Mouse (Mus musculus): ENCODE data around the gene Gm10639. TPM values are rescaled to one million over a fixed set of nuclear protein-coding genes. Genes with fewer than 3 reads are reported as not detected.

Gene Gm10639
- polyA plus RNA-seq, 1 experiment from 2014 or later: not detected

Other genes with a start within 250 kb of the Gm10639 start
- gene Gcm1, start 238.0 kb upstream of the Gm10639 start, polyA plus RNA-seq (2015; fragmentation: Nextera tagmentation; extraction: Ambion mirVana): 0.07 TPM in 1 of 2 replicates, not detected in the other
- gene Fbxo9, start 180.9 kb upstream of the Gm10639 start, polyA plus RNA-seq (2015; fragmentation: Nextera tagmentation; extraction: Ambion mirVana): 41.1 and 47.3 TPM in 2 replicates
- gene Ick, start 180.7 kb upstream of the Gm10639 start, polyA plus RNA-seq (2015; fragmentation: Nextera tagmentation; extraction: Ambion mirVana): 13.5 and 14.6 TPM in 2 replicates
- 67.5 and 71.7 TPM in 2 replicates for gene Gsta4, start 107.1 kb upstream of the Gm10639 start, polyA plus RNA-seq (2015; fragmentation: Nextera tagmentation; extraction: Ambion mirVana)
- 0.42 TPM in 1 of 2 replicates, not detected in the other for gene Gsta1, start 59.3 kb upstream of the Gm10639 start, polyA plus RNA-seq (2015; fragmentation: Nextera tagmentation; extraction: Ambion mirVana)
- gene Gm3776, start 32.8 kb upstream of the Gm10639 start, polyA plus RNA-seq (2015; fragmentation: Nextera tagmentation; extraction: Ambion mirVana): not detected in 2 replicates
- gene Omt2a, start 24.9 kb downstream of the Gm10639 start, polyA plus RNA-seq (2015; fragmentation: Nextera tagmentation; extraction: Ambion mirVana): not detected in 2 replicates
- gene Omt2b, start 37.7 kb downstream of the Gm10639 start, polyA plus RNA-seq (2015; fragmentation: Nextera tagmentation; extraction: Ambion mirVana): not detected in 2 replicates
- gene Gsta2, start 65.9 kb downstream of the Gm10639 start, polyA plus RNA-seq (2015; fragmentation: Nextera tagmentation; extraction: Ambion mirVana): 0.20 and 0.42 TPM in 2 replicates
- gene Dppa5a, start 78.3 kb downstream of the Gm10639 start, polyA plus RNA-seq (2015; fragmentation: Nextera tagmentation; extraction: Ambion mirVana): not detected in 2 replicates
- gene Ooep, start 88.8 kb downstream of the Gm10639 start, polyA plus RNA-seq (2015; fragmentation: Nextera tagmentation; extraction: Ambion mirVana): 0.39 and 0.44 TPM in 2 replicates
- gene Ddx43, start 105.9 kb downstream of the Gm10639 start, polyA plus RNA-seq (2015; fragmentation: Nextera tagmentation; extraction: Ambion mirVana): 0.08 and 0.12 TPM in 2 replicates
- 1.4 and 1.5 TPM in 2 replicates for gene Cgas, start 153.3 kb downstream of the Gm10639 start, polyA plus RNA-seq (2015; fragmentation: Nextera tagmentation; extraction: Ambion mirVana)
- 30.1 and 32.8 TPM in 2 replicates for gene Mto1, start 158.3 kb downstream of the Gm10639 start, polyA plus RNA-seq (2015; fragmentation: Nextera tagmentation; extraction: Ambion mirVana)
- gene Gm17324, start 158.9 kb downstream of the Gm10639 start, polyA plus RNA-seq (2015; fragmentation: Nextera tagmentation; extraction: Ambion mirVana): 0.49 and 0.50 TPM in 2 replicates
- gene Eef1a1, start 199.2 kb downstream of the Gm10639 start, polyA plus RNA-seq (2015; fragmentation: Nextera tagmentation; extraction: Ambion mirVana): 3,112 and 3,297 TPM in 2 replicates